ENCODE assay signal across 20 mouse cellular contexts in the genomic region with DNA sequence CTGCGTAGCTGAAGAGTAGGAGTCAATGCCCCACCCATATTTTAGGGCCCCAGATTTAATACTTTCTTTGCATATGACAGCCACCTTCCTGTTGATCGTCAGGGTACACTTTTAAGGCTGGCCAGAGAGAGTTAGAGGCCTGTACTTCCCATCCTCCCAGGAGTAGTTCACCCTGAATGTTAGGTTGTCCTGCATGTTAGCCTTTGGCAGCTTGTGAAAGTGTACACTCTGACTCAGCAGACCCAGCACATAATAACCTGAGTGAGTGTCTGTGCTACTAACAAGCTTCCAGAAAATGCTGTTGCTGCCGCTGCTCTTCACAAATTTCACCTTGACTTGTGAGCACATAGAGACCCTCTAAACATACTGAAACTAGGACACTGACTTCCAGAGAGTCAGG.
"Had no signal": no experiment of that assay in that cellular context is flagged by ENCODE, and none has a peak within 500 bp of the region (broad histone marks: within the 10 kb centered on the region; RNA-seq: fewer than 3 reads in every experiment).

No protein-coding gene starts in this region.

- H3K9ac ChIP-seq: liver, embryonic 14.5 days; lung, embryonic 15.5 days; midbrain, embryonic 12.5 days; midbrain, embryonic 15.5 days; neural tube, embryonic 13.5 days; stomach, embryonic 15.5 days had no signal

- H3K4me2 ChIP-seq: lung, embryonic 15.5 days; midbrain, embryonic 12.5 days; midbrain, embryonic 15.5 days; neural tube, embryonic 13.5 days; stomach, embryonic 15.5 days had no signal

- DNase-seq: kidney, postnatal 10 days; layer of hippocampus, postnatal 36 days; lung, adult 18-20 months; lung, postnatal 10 days; retina, postnatal 1 day; right cerebral cortex, postnatal 25 days; spleen, adult 18-20 months; thymus, adult 18-20 months; thymus, postnatal 36 days had no signal

- H3K27me3 ChIP-seq: lung, embryonic 15.5 days; midbrain, embryonic 12.5 days; midbrain, embryonic 15.5 days; neural tube, embryonic 13.5 days; stomach, embryonic 15.5 days had no signal

- H3K27ac ChIP-seq: layer of hippocampus, adult 2 months; left cerebral cortex, adult 2 months; liver, embryonic 14.5 days; lung, embryonic 15.5 days; macrophage; midbrain, embryonic 12.5 days; midbrain, embryonic 15.5 days; neural tube, embryonic 13.5 days; stomach, embryonic 15.5 days had no signal

- ATAC-seq: intestine, postnatal 0 days; midbrain, embryonic 15.5 days had no signal

- H3K4me3 ChIP-seq: layer of hippocampus, adult 2 months; left cerebral cortex, adult 2 months; lung, embryonic 15.5 days; midbrain, embryonic 12.5 days; midbrain, embryonic 15.5 days; myocyte; neural tube, embryonic 13.5 days; stomach, embryonic 15.5 days had no signal

- H3K9me3 ChIP-seq: lung, embryonic 15.5 days; midbrain, embryonic 12.5 days; midbrain, embryonic 15.5 days; neural tube, embryonic 13.5 days; stomach, embryonic 15.5 days had no signal

- H3K4me1 ChIP-seq: lung, embryonic 15.5 days; midbrain, embryonic 12.5 days; midbrain, embryonic 15.5 days; neural tube, embryonic 13.5 days; stomach, embryonic 15.5 days had no signal
